Mouse (Mus musculus) G1E (cell line): ENCODE measurements around the gene Jagn1.

ENCODE experiments used
- CTCF ChIP-seq: IDR thresholded peaks from 2 replicates; pipeline ENCODE4 v1.5.1; 2012; ENCODE audit warnings: low read depth, low read length, inconsistent platforms, mixed read lengths
- GATA1 ChIP-seq: IDR thresholded peaks from 2 replicates; pipeline ENCODE4 v1.6.1; 2012; ENCODE audit warnings: borderline replicate concordance, low read length, inconsistent platforms, mixed read lengths
- GATA2 ChIP-seq: IDR thresholded peaks from 2 replicates; pipeline ENCODE4 v1.6.1; 2012; ENCODE audit warnings: low read depth, low read length, inconsistent platforms, borderline replicate concordance
- POLR2AphosphoS5 ChIP-seq: IDR thresholded peaks from 2 replicates; pipeline ENCODE4 v1.6.1; 2012; ENCODE audit warnings: low read depth, low read length, inconsistent platforms; ENCODE audit not compliant: insufficient replicate concordance
- TAL1 ChIP-seq: conservative IDR thresholded peaks from 2 replicates; pipeline ENCODE4 v1.6.1; 2012; ENCODE audit warnings: low read depth, low read length, inconsistent platforms, mixed read lengths

- TF ChIP-seq CTCF: no peak
- TF ChIP-seq POLR2AphosphoS5: no peak
- TF ChIP-seq GATA1: no peak
- no peak for TF ChIP-seq GATA2
- TF ChIP-seq TAL1: no peak
These were observed 12.4 kb upstream of the Jagn1 start for GRCm38 (mm10) chr6:113429965-113430364.
